Mouse (Mus musculus) B cell, adult 67 days (primary cell): ENCODE results near the gene Gm26558. TPM values are rescaled to one million over a fixed set of nuclear protein-coding genes. Genes with fewer than 3 reads are reported as not detected.

ENCODE experiments used
- total RNA-seq, 2 experiments: library from RNA; stranded (reverse); gene quantifications; 4 replicates each; pipeline ENCODE4 v1.2.4; 2023

Gene Gm26558
- not detected for total RNA-seq

GRCm38 (mm10) chr2:70661715-70662495 lies at the start of gene Gm26558:
TSS of gene Gm26558 (minus strand) at chr2:70662108.

DNA sequence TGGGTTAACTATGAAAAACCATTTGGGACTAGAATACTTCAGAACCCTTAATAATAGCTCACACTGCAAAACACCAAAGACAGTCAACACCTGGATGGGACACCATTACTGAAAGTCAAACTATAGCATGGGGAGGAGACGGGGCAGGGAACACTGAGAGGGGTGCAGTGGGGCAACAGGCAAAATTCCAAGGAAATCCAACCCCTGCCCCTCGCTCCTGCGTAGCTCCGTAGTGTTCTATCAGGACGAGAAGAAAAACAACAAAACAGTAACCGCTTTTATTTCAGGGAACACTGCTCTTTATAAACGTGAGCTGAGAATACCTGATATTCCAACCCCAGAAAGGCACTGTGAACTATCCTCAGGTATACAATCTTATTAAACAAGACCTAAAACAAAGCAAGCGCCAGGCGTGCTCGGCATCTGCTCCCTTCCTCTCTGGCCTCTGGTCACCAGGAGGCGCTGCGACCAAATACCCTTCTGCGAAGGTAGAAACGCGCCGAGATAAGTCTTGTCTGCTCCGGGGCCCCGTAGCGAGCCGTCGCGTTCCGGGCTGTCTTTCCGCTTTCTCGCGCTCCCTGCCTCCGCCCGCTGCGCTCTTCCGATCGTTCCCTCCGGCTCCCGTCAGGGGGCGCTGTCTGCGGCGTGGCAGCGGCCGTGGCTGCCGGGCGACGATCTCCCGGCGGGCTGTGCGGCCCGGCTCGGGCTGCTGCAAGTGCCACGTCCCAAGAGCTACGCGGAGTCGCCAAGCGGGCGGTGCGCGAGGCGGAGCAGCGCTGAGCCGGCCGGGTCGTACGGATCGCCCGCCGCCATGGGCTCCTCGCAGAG lies 807 bp downstream of the Gm26558 start, which contains the start of gene Gorasp2:
Gene Gorasp2 (plus strand): TSS at position 690 of the 828 bp plus-strand sequence.

Other genes starting within 250 kb of the Gm26558 start
- gene Sp5, start 187.2 kb downstream of the Gm26558 start, total RNA-seq, result not detected
- gene Erich2, start 153.3 kb downstream of the Gm26558 start, total RNA-seq, result under 1 TPM in 1 of 2 experiments, not detected in 1; 0.68 TPM
- gene Gad1, start 109.0 kb downstream of the Gm26558 start, total RNA-seq, result 10 to 100 TPM; 10.8 to 22.5 TPM
- gene Gorasp2, start 532 bp downstream of the Gm26558 start, total RNA-seq, result 100 to 1,000 TPM; 119 to 121 TPM
- 10 to 100 TPM; 86.7 to 90.5 TPM for gene Tlk1, start 163.6 kb upstream of the Gm26558 start, total RNA-seq